Mouse (Mus musculus) thymus, adult 2 months (tissue): ENCODE measurements at regions not wholly inside any gene's neighbourhood (a gene's known extent, or its start where the extent isn't known, plus 50 kb on each side); places are given as distances from the start of the nearest gene placed in this dataset.

ENCODE experiments used
- DNase-seq: peaks from one replicate; pipeline ENCODE4 v3.0.0; 2021
- H3K27ac ChIP-seq: fragments of 200-500 bp; 2 replicates; pipeline ENCODE4 v1.5.1; 2012; ENCODE audit warnings: low read length, control low read depth; ENCODE audit not compliant: control insufficient read depth, insufficient read depth
- H3K27me3 ChIP-seq: fragments of 200-500 bp; 2 replicates; pipeline ENCODE4 v1.6.1; 2012; ENCODE audit warnings: mild to moderate bottlenecking, low read length, moderate library complexity, mixed read lengths; ENCODE audit not compliant: control insufficient read depth, insufficient read depth
- H3K36me3 ChIP-seq: fragments of 200-500 bp; 2 replicates; pipeline ENCODE4 v1.6.1; 2012; ENCODE audit warnings: mild to moderate bottlenecking, low read length, moderate library complexity; ENCODE audit not compliant: control insufficient read depth, insufficient read depth
- H3K4me1 ChIP-seq: fragments of 200-500 bp; replicated peaks from 2 replicates; pipeline ENCODE4 v1.6.1; 2012; ENCODE audit warnings: low read length; ENCODE audit not compliant: control insufficient read depth, insufficient read depth
- H3K4me3 ChIP-seq: fragments of 200-500 bp; 2 replicates; pipeline ENCODE4 v1.5.1; 2012; ENCODE audit warnings: mild to moderate bottlenecking, low read length, control low read depth, moderate library complexity; ENCODE audit not compliant: control insufficient read depth, insufficient read depth
- CTCF ChIP-seq: fragments of 200-500 bp; IDR thresholded peaks from 2 replicates; pipeline ENCODE4 v1.5.1; 2012; ENCODE audit warnings: mild to moderate bottlenecking, control low read depth, low read length, moderate library complexity, borderline replicate concordance; ENCODE audit not compliant: control insufficient read depth, poor library complexity, insufficient read depth; ENCODE audit errors: extremely low read depth
- POLR2A ChIP-seq: fragments of 200-500 bp; IDR thresholded peaks from 2 replicates; pipeline ENCODE4 v1.6.1; 2012; ENCODE audit warnings: mild to moderate bottlenecking, low read length, control low read depth, moderate library complexity; ENCODE audit not compliant: control insufficient read depth, poor library complexity, insufficient read depth; ENCODE audit errors: extremely low read depth
- WGBS: fragments of 180-500 bp; shearing (Covaris S2); methylation state at CpG from one replicate; pipeline ENCODE4 v1.1.7; 2018; 5-methylcytosine and 5-hydroxymethylcytosine counted together

DNA sequence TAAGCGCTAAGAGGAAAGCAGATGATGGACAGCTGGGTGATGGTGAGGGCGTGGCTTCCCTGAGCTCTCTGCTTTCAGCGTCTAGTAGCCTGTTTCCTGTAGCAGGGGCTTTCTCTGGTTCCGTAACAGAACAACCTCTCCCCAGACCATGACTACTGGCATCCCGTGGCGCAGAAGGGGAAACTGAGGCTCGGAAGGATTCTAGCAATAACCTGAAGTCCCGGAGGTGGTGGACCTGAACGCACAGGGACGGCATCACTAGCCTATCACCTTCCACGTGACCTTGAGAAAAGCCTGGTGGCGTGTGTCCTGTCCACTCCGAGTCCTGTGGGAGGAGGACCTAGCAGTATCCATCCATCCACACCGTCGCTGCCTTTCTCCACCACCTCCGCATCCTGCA lies 208.1 kb downstream of the Gm26897 start:
- Histone ChIP-seq H3K4me3 (no peak overlapping the region), H3K36me3 (no peaks in the 10 kb centered on the region), H3K27ac (no peak overlapping the region), H3K27me3 (no peaks in the 10 kb centered on the region), H3K4me1 (no peaks in the 10 kb centered on the region)
- 75% methylated on average over 16 of the region's 16 CpGs for WGBS
- DNase-seq, result no peak
- TF ChIP-seq POLR2A, result no peak
- TF ChIP-seq CTCF, result no peak

GRCm38 (mm10) chr5:111942792-111943191 lies 209.1 kb downstream of the Gm26897 start:
- H3K27me3 ChIP-seq, result no peaks in the 10 kb centered on the region
- no peaks in the 10 kb centered on the region for H3K36me3 ChIP-seq
- DNase-seq, result no peak
- H3K4me3 ChIP-seq, result no peak overlapping the region
- WGBS, result 92% methylated on average over 2 of the region's 2 CpGs
- TF ChIP-seq CTCF, result no peak
- no peak for TF ChIP-seq POLR2A
- H3K4me1 ChIP-seq, result no peaks in the 10 kb centered on the region
- H3K27ac ChIP-seq, result no peak overlapping the region

DNA sequence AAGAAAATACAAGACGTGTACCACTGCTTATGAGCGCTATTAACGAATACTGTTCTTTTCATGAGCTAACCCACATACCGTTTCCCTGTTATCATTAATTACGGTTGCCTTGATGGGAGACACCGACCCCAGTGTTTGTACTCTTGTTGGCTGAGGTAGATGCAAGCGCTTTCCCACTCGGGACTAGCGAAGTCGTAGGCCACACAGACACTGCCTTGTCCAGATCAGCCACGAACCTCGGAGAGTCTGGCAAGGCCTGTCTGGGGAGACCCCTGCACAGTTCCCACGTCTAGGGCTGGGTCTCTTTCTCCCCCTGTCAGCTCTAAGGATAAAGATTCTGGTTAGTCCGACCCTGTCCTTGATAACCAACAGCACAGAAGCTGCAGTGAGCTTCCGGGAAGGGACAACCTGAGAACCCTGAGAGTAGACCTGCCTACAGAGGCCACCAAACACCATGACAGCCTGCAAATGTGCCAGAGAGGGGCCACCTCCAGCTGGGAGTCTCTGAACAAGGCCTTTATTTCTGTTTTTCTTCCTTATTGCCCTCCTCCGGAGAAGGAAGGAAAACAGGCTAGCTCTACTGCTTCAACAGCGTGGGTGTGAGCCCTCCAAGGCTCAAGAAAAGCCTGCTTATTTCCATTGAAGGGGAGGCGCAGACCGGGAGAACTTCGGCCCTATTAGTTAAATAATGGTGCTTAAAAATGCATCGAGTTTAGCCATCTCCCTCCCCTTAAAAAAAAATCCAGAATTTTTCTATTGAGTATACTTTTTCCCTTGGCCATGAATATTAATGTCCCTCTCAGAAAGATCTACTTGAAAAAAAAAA lies 209.8 kb downstream of the Gm26897 start:
- H3K4me1 ChIP-seq, result no peaks in the 10 kb centered on the region
- H3K27ac ChIP-seq, result no peak overlapping the region
- no peak for DNase-seq
- TF ChIP-seq POLR2A (no peak), CTCF (no peak)
- H3K27me3 ChIP-seq, result no peaks in the 10 kb centered on the region
- no peak overlapping the region for H3K4me3 ChIP-seq
- 81% methylated on average over 21 of the region's 21 CpGs for WGBS
- no peaks in the 10 kb centered on the region for H3K36me3 ChIP-seq

DNA sequence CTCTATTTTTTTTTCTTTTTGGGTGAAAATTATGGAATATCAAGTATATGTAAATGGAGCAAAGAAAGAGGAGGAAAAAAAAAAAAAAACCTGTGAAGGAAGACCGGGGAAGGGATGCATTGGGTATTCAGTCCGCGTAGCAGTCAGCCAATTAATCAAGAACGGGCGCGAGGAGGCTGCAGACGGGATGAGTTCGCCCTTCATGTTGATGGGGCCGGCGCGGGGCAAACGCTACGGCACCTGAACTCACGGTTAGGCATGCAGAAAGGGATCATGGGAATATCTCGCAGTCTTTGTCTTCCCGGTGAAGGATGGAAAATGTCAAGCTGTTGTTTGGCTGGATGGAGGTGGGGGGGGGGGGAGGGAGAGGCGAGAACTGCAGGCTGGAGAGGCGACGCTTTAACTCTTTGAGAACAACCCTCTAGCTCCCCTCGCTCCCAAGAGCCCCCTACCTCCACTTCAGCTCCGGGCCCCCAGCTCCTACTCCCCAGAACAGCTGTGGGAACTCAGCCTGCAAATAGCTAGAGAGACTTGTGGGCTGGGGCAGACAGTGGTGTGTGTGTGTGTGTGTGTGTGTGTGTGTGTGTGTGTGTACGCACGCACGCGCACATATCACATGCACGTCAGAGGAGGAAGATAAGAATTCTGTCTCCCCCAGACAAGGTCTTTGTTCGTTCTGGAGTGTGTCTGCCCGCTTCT lies 210.7 kb downstream of the Gm26897 start:
- H3K4me3 ChIP-seq, result no peak overlapping the region
- no peaks in the 10 kb centered on the region for H3K27me3 ChIP-seq
- DNase-seq, result no peak
- no peaks in the 10 kb centered on the region for H3K4me1 ChIP-seq
- WGBS, result 49% methylated on average over 25 of the region's 28 CpGs
- TF ChIP-seq CTCF (no peak), POLR2A (no peak)
- H3K27ac ChIP-seq, result no peak overlapping the region
- no peaks in the 10 kb centered on the region for H3K36me3 ChIP-seq

GRCm38 (mm10) chr5:111944972-111945285 lies 211.2 kb downstream of the Gm26897 start:
- no peak overlapping the region for H3K27ac ChIP-seq
- no peaks in the 10 kb centered on the region for H3K27me3 ChIP-seq
- TF ChIP-seq CTCF, result no peak
- TF ChIP-seq POLR2A, result no peak
- H3K4me1 ChIP-seq, result no peaks in the 10 kb centered on the region
- 68% methylated on average over 3 of the region's 3 CpGs for WGBS
- no peak overlapping the region for H3K4me3 ChIP-seq
- DNase-seq, result no peak
- no peaks in the 10 kb centered on the region for H3K36me3 ChIP-seq

DNA sequence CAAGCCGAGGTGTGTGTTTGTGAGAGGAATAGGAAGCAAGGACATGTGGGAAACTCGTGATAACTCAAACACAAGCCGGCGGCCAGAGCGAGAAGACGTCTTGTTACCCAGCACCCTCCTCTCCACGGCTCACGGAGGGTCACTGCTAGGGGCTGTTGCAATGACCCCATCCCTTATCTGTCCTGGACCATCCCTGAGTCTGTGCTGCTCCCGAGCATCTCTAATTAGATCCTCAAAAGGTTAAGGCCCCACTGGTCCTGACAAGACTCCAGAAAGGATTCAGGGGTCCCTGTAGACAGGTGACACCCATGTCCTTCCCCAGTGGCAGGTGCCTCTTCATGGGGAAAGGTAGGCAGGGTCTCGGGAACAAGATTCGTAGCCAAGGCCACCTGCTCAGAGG lies 212.6 kb downstream of the Gm26897 start:
- DNase-seq, result no peak
- no peak for TF ChIP-seq POLR2A
- TF ChIP-seq CTCF, result no peak
- H3K4me1 ChIP-seq, result no peaks in the 10 kb centered on the region
- H3K4me3 ChIP-seq, result no peak overlapping the region
- 91% methylated on average over 11 of the region's 11 CpGs for WGBS
- H3K36me3 ChIP-seq, result no peaks in the 10 kb centered on the region
- H3K27ac ChIP-seq, result no peak overlapping the region
- no peaks in the 10 kb centered on the region for H3K27me3 ChIP-seq
